Mouse (Mus musculus) ZHBTc4 (cell line): ENCODE data around the gene Ip6k1.

Source experiments
- DNase-seq: peaks from one replicate; pipeline ENCODE4 v3.0.0-alpha.2; 2011; ENCODE audit warnings: low read depth, low spot score

Gene Ip6k1

GRCm38 (mm10) chr9:107982681-107983346 lies 19.5 kb upstream of the Ip6k1 start, which contains the start of gene Gm20661:
Gene Gm20661, plus strand, starts transcription at chr9:107983058.
- DNase-seq, result no peak

GRCm38 (mm10) chr9:107983421-107983890 lies 18.8 kb upstream of the Ip6k1 start:
- DNase-seq, result no peak

- no peak for DNase-seq
Measured at GRCm38 (mm10) chr9:107984052-107984753, 18.1 kb upstream of the Ip6k1 start.

GRCm38 (mm10) chr9:107984754-107985055 lies 17.6 kb upstream of the Ip6k1 start:
- no peak for DNase-seq

- DNase-seq, result peak; percentile 93
Measured at GRCm38 (mm10) chr9:107985131-107986119, 16.9 kb upstream of the Ip6k1 start, which contains the start of gene Inka1. Gene Inka1, minus strand, starts transcription at chr9:107985879.

GRCm38 (mm10) chr9:107986376-107986775 lies 15.9 kb upstream of the Ip6k1 start:
- DNase-seq, result peak; percentile 92

DNA sequence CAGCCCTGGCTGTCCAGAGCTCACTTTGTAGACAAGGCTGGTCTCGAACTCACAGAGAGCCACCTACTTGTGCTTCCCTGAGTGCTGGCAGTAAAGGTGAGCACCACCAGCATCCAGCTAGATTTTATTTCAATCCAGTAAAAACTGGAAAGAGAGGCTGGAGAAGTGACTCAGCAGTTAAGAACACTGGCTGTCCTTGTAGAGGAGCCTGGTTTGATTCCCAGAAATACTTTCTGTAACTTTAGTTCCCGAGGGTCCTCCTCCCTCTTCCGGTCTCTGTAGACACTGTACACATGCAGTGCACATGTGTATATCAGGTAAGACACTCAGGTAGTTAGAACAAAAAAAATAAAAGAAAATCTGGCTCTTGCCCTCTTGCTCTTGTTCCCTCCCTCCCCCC lies 14.4 kb upstream of the Ip6k1 start:
- DNase-seq, result peak; percentile 26

DNA sequence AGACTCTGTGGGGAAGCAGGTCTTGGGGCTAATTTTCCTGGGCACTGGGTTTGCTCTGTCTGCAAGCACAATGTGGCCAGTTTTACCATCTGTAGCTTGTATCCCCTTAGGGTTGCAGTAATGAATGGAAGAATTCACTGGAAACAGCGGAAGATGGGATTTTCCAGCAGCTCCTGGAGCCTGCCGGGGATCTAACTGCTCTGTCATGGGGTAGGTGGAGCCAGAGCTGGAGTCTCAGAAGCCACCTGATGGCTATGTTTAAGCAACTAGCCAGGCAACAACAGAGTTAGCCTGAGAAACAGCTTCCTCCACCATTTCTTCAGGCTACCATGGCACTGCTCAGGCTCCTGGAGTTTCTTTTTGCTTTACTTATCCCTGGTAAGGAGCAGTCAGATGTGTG lies 10.1 kb upstream of the Ip6k1 start, which contains the start of gene Cdhr4:
Gene Cdhr4, plus strand, starts transcription at position 301 of the 400 bp plus-strand sequence.
- DNase-seq, result peak; percentile 30

- no peak for DNase-seq
Measured at GRCm38 (mm10) chr9:107993013-107993412, 9.3 kb upstream of the Ip6k1 start.

DNA sequence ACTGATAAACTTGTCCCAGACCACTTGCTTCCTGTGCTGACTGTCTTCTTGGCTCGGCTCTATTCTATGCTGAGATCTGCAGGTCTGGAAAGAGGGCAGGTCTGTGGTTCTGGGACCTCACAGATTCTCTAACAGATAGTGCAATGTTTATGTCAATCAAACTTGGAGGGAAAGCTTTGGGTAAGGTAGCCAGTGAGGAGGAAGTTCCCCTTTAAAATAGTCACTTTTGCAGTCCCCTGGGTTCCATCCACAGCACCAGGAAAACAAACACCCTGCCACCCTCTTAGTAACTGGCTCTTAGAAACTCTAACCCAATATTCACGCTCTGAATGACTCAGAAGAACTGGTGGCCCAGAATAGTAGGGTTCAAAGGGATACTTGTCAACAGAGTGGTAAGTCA lies 7.8 kb upstream of the Ip6k1 start:
- DNase-seq, result no peak

GRCm38 (mm10) chr9:107995513-107995912 lies 6.8 kb upstream of the Ip6k1 start:
- DNase-seq, result peak; percentile 40

GRCm38 (mm10) chr9:107996049-107996448 lies 6.3 kb upstream of the Ip6k1 start, which contains the start of gene Gm20662:
Gene Gm20662, plus strand, starts transcription at chr9:107996349.
- no peak for DNase-seq

DNA sequence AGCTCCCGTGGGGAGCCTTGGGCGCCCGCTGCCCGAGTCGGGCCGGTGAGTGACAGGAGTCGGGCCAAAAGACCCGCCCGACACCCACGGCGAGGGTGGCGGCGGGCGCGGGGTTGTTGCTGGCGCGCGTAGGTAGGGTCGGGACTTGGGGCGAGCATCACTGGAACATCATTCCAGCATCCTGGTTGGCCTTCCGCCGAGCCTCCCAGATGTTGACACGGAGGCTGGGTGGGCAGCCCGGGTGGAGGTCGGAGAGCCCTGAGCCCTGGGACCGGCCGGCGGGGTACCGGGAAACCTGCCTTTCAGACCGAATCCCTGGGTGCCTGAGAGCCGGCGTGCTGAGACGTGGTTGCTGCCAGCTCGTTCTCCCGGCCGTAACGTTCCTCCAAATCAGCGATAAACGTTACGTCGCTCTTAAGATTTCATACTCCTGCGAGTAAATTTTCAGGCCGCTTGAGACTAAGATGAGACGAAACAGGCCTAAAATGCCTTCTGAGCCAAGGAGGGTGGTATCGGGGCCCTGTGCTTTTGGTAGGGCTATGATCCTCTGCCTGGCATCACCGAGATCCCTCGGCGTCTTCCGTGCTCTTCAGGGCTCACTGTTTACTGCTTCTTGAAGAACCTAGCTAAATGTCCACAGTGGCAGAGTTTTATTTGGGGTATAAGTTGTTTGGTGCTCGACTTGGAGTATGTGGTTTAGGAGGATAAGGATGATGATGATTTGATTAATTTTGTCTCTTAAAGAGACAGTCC lies 653 bp downstream of the Ip6k1 start:
- no peak for DNase-seq

DNA sequence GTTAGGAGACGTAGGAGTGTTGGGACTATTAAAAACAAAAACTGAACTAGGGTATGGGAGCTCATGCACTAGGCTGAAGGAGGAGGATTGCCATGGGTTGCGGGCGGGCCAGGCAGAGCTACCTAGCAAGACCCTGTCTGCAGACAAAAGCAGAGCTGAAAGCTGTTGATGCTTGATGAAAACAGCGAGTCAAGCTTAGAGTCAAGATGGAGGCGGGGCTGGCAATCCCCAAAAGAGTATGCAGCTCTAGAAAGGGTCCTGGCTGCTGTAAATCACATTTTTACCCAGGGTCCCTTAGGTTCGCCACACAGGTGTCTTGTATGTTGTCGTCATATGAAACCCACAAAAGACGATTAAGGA lies 1.2 kb downstream of the Ip6k1 start:
- peak; percentile 42 for DNase-seq

DNA sequence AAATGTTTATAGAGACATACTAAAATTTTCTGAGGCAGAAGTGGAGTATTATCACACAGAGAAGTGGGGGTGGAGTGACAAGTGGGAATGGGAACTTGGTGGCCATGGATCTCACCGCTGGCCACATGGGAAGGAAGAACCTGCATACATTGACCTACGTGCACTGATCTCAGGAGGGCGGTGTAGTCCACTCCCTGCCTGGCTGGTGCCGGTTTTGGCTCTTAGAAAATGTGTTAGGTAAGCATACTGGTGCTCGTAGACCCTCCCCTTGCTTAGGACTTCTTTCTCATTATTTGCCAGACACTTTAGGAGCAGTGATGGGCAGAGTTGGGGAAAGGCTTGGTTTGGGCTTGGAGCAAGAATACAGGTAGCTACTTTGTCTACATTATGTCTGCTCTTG lies 5.7 kb downstream of the Ip6k1 start:
- peak; percentile 65 for DNase-seq

DNA sequence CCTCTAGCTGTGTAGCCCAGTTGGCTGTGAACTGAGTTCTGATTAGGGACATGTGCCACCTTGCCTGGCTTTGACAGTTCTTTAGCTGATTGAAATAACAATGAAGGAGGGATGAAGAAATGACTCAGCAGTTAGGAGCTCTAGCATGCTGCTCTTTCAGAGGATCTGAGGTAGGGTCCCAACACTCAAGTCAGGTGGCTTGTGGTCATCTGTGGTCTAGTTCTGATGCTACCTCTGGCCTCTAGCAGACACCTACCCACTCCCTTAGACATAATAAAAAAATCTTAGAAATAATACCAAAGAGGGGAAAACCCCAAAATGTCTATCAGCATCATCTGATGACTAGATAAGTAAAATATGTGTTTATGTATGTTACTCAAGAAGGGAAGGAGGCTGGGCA lies 8.1 kb downstream of the Ip6k1 start:
- peak; percentile 24 for DNase-seq

- DNase-seq, result peak; percentile 50
Measured at GRCm38 (mm10) chr9:108013577-108013976, 11.3 kb downstream of the Ip6k1 start.

GRCm38 (mm10) chr9:108017127-108017526 lies 14.8 kb downstream of the Ip6k1 start:
- no peak for DNase-seq

DNA sequence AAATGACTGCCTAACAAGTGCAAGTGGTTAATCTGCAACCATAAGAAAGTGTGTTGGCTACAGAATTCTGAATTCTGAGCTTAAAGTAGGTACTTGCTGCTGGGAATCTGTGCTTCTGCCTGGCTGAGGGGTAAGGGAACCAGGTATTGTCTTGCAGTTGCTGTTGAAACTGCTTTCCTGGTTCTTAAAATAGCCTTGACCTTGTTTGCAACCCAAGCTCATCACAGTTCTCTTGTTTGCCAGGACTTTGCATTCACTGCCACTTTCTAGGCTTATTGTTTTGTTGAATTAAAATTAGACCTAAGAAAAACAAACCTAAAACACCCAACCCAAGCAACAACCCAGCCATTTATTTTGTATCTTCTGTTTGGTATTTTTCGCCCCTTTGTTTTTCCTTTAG lies 18.4 kb downstream of the Ip6k1 start:
- DNase-seq, result no peak

DNA sequence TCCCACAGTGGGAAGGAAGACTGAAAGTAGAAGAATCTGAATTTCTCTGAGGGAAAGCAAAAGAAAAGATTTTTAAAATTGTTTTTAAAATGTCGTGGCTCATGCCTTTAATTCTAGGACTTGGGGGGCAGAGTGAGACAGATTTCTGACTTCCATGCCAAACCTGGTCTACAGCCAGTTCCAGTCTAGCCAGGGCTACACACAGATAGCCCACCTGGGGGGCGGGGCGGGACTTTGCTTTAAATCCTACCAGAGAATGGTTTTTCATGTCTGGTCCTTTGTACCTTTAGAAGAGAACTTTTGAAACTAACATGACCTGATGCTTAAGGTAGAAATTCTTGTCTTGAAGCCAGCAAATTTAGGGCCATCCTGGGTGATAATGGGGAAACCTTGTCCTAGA lies 20.9 kb downstream of the Ip6k1 start:
- DNase-seq, result no peak

DNA sequence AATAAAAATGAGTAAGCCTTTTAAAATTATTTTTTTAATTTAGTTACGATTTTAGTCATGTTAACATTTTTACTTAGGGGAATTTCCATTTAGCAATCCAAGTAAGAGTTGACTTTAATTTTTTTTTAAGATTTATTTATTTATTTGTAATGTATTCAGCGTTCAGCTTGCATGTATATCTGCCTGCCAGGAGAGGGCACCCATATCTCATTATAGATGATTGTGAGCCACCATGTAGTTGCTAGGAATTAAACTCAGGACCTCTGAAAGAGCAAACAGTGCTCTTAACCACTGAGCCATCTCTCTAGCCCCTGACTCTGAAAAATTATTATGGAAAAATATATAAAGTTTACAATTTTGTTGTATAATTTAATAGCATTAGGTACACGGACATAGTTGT lies 24.3 kb downstream of the Ip6k1 start:
- DNase-seq, result no peak
